Mouse (Mus musculus) liver, embryonic 12.5 days (tissue): ENCODE results near the gene Rnf126. TPM values are rescaled to one million over a fixed set of nuclear protein-coding genes. Genes with fewer than 3 reads are reported as not detected.

ENCODE experiments used
- ATAC-seq: fragments of 200-750 bp; cut with Nextera tagmentation; 2 replicates; pipeline ENCODE4 v1.8.0; 2017; ENCODE audit warnings: moderate number of reproducible peaks, mild to moderate bottlenecking, moderate library complexity
- H3K27ac ChIP-seq: fragments of 300-500 bp; sonication (generic); 2 replicates; pipeline ENCODE4 v1.5.1; 2016; ENCODE audit warnings: mild to moderate bottlenecking
- H3K27me3 ChIP-seq: fragments of 300-500 bp; sonication (generic); replicated peaks from 2 replicates; pipeline ENCODE4 v1.6.1; 2016; ENCODE audit warnings: mild to moderate bottlenecking, moderate library complexity
- H3K36me3 ChIP-seq: fragments of 300-500 bp; sonication (generic); 2 replicates; pipeline ENCODE4 v1.6.1; 2016; ENCODE audit warnings: mild to moderate bottlenecking, moderate library complexity
- H3K4me1 ChIP-seq: fragments of 300-500 bp; sonication (generic); 2 replicates; pipeline ENCODE4 v1.6.1; 2016
- H3K4me2 ChIP-seq: fragments of 300-500 bp; sonication (generic); 2 replicates; pipeline ENCODE4 v1.6.1; 2016; ENCODE audit warnings: mild to moderate bottlenecking, moderate library complexity
- H3K4me3 ChIP-seq: fragments of 300-500 bp; sonication (generic); 2 replicates; pipeline ENCODE4 v1.5.1; 2016; ENCODE audit warnings: mild to moderate bottlenecking, moderate library complexity
- H3K9ac ChIP-seq: fragments of 300-500 bp; sonication (generic); 2 replicates; pipeline ENCODE4 v1.6.1; 2016; ENCODE audit warnings: mild to moderate bottlenecking, moderate library complexity
- H3K9me3 ChIP-seq: fragments of 300-500 bp; sonication (generic); replicated peaks from 2 replicates; pipeline ENCODE4 v1.6.1; 2016; ENCODE audit warnings: mild to moderate bottlenecking, moderate library complexity
- WGBS: fragments of 180-500 bp; shearing (Covaris S2); methylation state at CpG from one replicate; pipeline ENCODE4 v1.1.7; 2016; ENCODE audit not compliant: insufficient replicate concordance; 5-methylcytosine and 5-hydroxymethylcytosine counted together
- polyA plus RNA-seq: library from polyadenylated mRNA; unstranded; fragments of >200 nt; fragmentation: Nextera tagmentation; extraction: Ambion mirVana; gene quantifications from 2 replicates; pipeline ENCODE4 v1.2.1, GENCODE M21; 2016

Gene Rnf126
- polyA plus RNA-seq, 1 experiment from 2014 or later, result 80.4 TPM

DNA sequence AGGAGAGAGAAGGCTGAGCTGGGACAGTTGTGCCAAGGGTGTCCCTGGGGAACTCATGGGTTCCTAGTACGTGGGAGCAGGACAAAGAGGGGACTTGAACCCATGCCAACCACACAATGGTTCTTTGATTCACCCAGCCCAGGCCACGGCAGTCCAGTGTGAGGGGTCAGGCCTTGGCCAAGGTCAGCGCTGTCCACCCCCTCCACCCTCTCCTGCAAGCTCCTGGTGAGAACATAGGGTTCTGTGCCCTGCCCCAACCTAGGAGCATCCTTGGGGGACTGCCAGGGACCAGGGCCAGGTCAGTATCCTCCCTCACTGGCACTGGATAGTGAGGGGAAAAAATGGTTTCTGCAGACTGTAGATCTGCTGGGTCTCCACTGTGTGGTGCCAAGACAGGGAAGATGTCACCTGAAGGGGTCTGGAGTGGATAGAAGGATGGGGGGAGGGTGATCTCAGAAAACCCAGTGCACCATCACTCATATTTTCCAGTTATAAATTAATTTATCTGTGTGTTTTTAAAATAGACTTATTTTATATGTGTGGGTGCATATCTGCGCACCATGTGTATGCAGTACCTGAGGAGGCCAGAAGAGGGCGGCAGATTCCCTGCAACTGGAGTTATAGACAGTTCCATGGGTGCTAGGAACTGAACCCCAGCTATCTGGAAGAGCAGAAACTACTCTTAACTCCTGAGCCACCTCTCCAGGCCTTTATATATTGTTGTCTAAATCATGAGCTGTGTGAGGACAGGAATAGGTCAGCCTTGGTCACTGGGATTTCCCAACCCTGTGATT, 7.9 kb upstream of the Rnf126 start:
- Histone ChIP-seq H3K4me2 (no peak overlapping the region), H3K4me3 (no peak overlapping the region), H3K9me3 (peaks cover 11% of the 10 kb centered on the region), H3K4me1 (peaks cover 10% of the 10 kb centered on the region), H3K9ac (no peak overlapping the region), H3K27ac (no peak overlapping the region), H3K36me3 (no peaks in the 10 kb centered on the region), H3K27me3 (peaks cover 57% of the 10 kb centered on the region)
- 60% methylated on average over 5 of the region's 5 CpGs for WGBS
- ATAC-seq, result no peak

DNA sequence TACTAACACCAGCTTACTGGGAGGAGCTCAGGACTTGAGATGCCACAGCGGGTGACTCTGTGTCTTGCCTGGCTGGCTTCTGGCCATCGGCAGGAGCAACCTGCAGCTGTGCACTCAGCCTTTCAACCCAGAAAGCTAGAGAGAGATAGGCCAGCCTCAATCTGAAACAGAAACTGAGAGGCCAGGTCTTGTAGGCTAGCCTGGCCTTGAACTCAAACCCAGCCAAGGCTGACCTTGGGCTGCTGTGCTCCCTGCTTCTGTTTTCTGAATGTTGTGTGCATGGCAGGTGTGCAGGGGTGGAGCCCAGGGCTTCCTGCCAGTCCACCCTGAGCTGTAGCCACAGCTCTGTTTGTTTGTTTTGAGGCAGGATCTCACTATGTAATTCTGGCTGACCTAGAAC, 6.5 kb upstream of the Rnf126 start:
- Histone ChIP-seq H3K27ac (no peak overlapping the region), H3K4me3 (no peak overlapping the region), H3K36me3 (no peaks in the 10 kb centered on the region), H3K9ac (no peak overlapping the region), H3K9me3 (peaks cover 11% of the 10 kb centered on the region), H3K4me1 (peaks cover 15% of the 10 kb centered on the region), H3K4me2 (no peak overlapping the region), H3K27me3 (peaks cover 42% of the 10 kb centered on the region)
- ATAC-seq, result no peak
- WGBS, result 84% methylated on average over 2 of the region's 2 CpGs

DNA sequence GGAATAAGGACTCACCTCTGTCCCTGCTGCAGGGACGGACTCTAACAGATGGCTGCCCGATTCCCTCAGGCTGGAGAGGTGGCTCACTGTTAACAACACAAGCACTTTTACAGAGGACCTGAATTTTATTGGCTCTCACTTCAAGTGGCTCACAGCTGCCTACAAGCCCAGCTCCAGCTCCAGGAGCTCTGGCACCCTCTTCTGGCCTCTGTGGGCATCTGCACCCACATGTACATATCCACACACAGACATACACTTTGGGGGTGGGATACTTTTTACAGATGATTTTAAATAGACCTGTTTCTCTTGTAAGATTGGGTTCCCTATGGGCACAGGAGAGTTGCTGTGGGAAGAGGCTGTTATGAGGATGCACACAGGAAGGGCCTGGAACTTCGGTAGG, 5.6 kb upstream of the Rnf126 start:
- ATAC-seq, result no peak
- Histone ChIP-seq H3K36me3 (no peaks in the 10 kb centered on the region), H3K27ac (no peak overlapping the region), H3K4me2 (no peak overlapping the region), H3K9me3 (peaks cover 11% of the 10 kb centered on the region), H3K4me3 (no peak overlapping the region), H3K4me1 (peaks cover 20% of the 10 kb centered on the region), H3K27me3 (peaks cover 33% of the 10 kb centered on the region), H3K9ac (no peak overlapping the region)
- 85% methylated on average over 3 of the region's 3 CpGs for WGBS

DNA sequence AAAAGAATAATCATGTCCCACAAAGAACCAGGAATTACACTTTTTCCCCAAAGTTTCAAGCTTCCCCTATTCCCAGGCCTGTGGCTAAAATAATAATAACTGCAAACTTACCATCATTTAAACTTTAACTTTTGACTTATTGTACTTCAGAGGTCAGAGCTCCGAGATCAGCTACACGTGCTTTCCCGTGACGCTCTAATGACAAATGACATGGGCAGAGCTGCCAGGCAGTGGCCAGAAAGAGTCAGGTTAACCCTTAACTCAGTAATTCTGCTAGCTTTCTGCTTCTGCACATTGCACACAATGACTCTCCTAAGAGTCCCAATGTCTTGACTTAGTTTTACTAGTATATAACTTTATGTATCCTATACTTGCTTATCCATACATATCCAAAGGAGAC, 2.6 kb upstream of the Rnf126 start:
- Histone ChIP-seq H3K9ac (no peak overlapping the region), H3K4me2 (no peak overlapping the region), H3K36me3 (0 out of 2 replicates have a peak, but pooled peaks cover 6% of the 10 kb centered on the region), H3K4me1 (peaks cover 36% of the 10 kb centered on the region), H3K9me3 (peaks cover 5% of the 10 kb centered on the region), H3K27ac (no peak overlapping the region), H3K4me3 (no peak overlapping the region), H3K27me3 (peaks cover 18% of the 10 kb centered on the region)
- 52% methylated on average over 4 of the region's 4 CpGs for WGBS
- ATAC-seq, result no peak

DNA sequence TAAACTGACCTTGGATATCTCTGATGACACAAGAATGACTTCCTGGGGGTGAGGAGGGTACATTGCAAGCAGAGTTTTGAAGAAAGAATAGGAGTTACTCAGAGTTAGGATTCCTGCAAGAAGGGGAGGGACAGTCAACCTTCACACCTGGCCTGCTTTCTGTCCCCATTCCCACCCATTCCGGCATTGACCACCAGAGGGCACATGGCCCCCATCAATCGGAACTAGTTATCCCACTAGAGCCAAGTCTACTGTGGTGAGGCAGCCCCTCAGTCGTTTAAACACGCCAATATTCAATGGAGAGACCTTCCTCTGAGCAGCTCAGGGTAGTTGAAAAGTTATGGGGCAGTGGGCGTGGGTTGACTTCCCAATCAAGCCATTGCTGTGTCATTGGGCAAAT, 1.6 kb upstream of the Rnf126 start:
- H3K27ac ChIP-seq, result no peak overlapping the region
- ATAC-seq, result no peak
- peaks cover 18% of the 10 kb centered on the region for H3K27me3 ChIP-seq
- H3K9ac ChIP-seq, result no peak overlapping the region
- 0 out of 2 replicates have a peak overlapping the region, but pooled peaks have one; percentile 89 for H3K4me2 ChIP-seq
- H3K9me3 ChIP-seq, result peaks cover 5% of the 10 kb centered on the region
- H3K4me3 ChIP-seq, result no peak overlapping the region
- peaks cover 46% of the 10 kb centered on the region for H3K4me1 ChIP-seq
- under 1% methylated on average over 5 of the region's 5 CpGs for WGBS
- peaks cover 11% of the 10 kb centered on the region; the same call in 1 of the 2 replicates for H3K36me3 ChIP-seq

DNA sequence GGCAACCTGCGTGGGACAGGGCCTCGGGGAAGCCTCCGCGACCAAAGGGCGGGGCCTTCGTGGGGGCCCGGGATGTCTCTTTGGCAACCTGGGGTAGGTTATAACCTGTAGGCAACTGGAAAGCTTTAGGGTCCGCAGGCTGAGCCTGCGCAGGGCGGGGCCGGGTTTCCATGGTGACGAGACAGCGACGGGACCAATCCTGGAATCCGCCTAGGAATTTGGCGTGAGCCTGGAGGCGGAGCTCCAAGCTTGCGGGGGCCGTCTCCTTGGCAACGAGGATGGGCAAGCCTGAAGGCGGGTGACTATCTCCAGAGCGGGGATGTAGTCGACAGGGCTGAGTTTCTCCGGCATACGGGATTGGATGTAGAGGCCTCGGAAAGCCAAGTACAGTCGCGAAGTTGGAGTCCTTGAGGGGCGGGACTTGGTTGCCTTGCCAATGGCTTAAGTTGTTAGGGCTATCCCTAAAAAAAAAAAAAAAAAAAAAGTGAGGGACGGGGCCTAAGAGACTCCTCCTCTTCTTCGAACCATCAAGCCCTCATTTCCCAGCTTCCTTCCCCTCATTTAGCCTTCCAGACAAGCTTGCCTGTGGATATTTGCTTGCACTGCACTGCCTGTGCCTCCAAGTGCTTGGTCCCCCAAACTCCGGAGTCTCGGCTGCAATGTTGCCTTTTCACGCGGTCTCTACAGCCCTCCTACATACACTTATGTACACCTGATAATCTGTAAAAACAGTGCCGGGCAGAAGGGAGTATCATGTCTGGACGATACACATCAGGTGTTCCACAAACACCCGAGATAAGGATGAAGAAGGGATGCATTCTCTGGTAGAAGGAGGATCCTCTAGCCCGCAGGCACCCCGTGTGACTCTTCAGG, 856 bp upstream of the Rnf126 start:
- peaks cover 5% of the 10 kb centered on the region for H3K9me3 ChIP-seq
- peak overlapping the region; percentile 86 for H3K27ac ChIP-seq
- H3K9ac ChIP-seq, result peak overlapping the region; percentile 69
- peak; percentile 49 for ATAC-seq
- peak overlapping the region; percentile 91 for H3K4me3 ChIP-seq
- peaks cover 14% of the 10 kb centered on the region for H3K27me3 ChIP-seq
- WGBS, result 12% methylated on average over 39 of the region's 40 CpGs
- peaks cover 52% of the 10 kb centered on the region for H3K4me1 ChIP-seq
- peak overlapping the region; percentile 89 for H3K4me2 ChIP-seq
- peaks cover 19% of the 10 kb centered on the region for H3K36me3 ChIP-seq

DNA sequence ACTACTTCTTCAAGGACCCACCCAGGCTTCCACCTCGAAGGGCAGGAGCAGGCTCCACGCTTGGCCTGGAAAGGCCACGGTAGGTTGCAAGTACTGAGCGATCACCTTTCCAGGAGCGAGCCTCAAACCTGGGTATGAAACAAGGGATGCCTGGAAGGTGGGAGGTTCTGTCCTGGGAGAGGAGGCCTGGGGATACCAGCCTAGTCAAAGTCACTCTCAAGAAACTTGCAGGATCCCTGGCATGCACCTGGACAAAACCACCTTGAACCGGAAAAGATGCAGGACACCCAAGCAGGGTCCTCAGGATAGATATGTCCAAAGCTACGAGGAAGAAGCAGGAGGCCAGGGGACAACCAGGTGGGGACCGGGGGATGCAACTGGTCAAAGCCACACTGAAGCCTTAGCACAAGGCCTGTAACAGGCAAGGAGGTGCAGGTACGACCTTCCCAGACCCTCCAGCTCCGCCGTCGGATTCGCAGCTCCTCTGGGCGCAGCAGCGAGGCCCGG, 698 bp downstream of the Rnf126 start:
- Histone ChIP-seq H3K27me3 (peaks cover 7% of the 10 kb centered on the region), H3K4me3 (peak overlapping the region; percentile 91), H3K4me1 (peaks cover 52% of the 10 kb centered on the region), H3K36me3 (peaks cover 34% of the 10 kb centered on the region), H3K9me3 (no peaks in the 10 kb centered on the region), H3K9ac (peak overlapping the region; percentile 94), H3K27ac (peak overlapping the region; percentile 86), H3K4me2 (peak overlapping the region; percentile 89)
- no peak for ATAC-seq
- 5% methylated on average over 16 of the region's 16 CpGs for WGBS

DNA sequence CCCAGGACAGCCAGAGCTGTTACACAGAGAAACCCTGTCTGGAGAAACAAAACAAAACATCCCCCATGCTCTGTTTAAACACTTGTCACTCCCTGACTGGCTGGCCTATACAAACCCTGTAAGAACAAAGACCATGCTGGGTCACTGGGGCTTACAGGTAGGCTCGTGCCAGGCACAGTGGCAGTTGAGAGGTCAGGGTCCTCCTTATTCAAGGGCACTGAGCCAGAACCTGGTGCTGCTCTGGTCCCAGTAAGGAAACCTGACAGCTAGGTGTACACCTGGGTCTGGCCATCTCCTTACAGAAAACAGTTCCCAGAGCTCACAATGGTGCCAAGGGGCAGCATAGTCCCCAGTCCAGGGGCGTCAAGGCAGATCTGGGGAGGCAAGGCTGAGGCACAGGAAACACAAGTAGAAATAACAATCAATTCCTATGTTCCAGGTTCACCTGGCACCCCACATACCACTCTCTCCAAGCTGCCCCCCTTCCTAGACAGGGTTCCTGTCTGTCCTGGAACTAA, 1.5 kb downstream of the Rnf126 start:
- Histone ChIP-seq H3K4me3 (peak overlapping the region; percentile 91), H3K4me2 (peak overlapping the region; percentile 89), H3K27me3 (peaks cover under 1% of the 10 kb centered on the region; the same call in 1 of the 2 replicates), H3K4me1 (peaks cover 52% of the 10 kb centered on the region), H3K27ac (peak overlapping the region; percentile 86; the same call in 1 of the 2 replicates), H3K9ac (peak overlapping the region; percentile 94), H3K9me3 (no peaks in the 10 kb centered on the region), H3K36me3 (peaks cover 42% of the 10 kb centered on the region)
- ATAC-seq, result no peak
- 73% methylated on average over 2 of the region's 2 CpGs for WGBS

DNA sequence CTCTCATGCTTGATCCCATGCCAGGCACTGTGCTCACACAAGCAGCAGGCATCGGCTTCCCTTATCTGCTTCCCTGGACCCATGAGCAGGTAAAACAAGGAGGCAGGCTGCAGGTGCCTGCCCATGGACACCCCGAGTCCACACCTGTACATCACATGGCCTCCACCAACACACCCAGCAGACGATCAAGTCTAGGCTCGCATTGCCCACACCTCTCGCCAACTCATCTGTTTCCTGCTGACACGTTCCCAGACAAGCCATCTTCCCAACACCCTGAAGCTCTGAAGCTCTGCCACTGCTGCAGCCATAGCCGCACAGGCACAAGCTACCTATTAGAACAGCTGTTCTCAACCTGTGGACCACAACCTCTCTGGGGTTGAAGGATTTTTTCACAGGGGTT, 2.5 kb downstream of the Rnf126 start:
- Histone ChIP-seq H3K4me2 (peak overlapping the region; percentile 0; the same call in 1 of the 2 replicates), H3K36me3 (peaks cover 51% of the 10 kb centered on the region)

DNA sequence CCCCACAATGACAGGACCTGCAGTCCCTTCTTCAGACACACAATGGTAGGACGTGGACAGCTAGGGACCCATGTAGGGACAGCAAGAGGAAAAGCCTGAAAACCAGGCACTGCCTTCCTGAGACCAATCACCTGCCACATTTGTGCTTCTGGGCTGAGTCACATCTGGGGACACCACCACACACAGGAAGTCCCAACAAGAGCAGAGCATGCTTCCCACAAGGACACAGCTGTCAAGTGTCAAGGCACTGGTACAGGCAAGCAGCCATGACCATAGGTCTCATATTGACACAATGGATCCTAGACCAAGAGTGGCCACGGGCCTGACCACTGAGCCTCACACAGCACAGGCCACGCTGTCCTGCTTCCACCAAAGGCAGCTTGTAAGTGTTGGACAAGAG, 3.9 kb downstream of the Rnf126 start:
- H3K36me3 ChIP-seq, result peaks cover 64% of the 10 kb centered on the region

More for the DNA sequence above, 2.5 kb downstream of the Rnf126 start:
- Histone ChIP-seq H3K27ac (no peak overlapping the region), H3K4me3 (no peak overlapping the region), H3K27me3 (no peaks in the 10 kb centered on the region), H3K9me3 (no peaks in the 10 kb centered on the region), H3K4me1 (peaks cover 52% of the 10 kb centered on the region), H3K9ac (no peak overlapping the region)
- WGBS, result 60% methylated on average over 7 of the region's 7 CpGs
- no peak for ATAC-seq

DNA sequence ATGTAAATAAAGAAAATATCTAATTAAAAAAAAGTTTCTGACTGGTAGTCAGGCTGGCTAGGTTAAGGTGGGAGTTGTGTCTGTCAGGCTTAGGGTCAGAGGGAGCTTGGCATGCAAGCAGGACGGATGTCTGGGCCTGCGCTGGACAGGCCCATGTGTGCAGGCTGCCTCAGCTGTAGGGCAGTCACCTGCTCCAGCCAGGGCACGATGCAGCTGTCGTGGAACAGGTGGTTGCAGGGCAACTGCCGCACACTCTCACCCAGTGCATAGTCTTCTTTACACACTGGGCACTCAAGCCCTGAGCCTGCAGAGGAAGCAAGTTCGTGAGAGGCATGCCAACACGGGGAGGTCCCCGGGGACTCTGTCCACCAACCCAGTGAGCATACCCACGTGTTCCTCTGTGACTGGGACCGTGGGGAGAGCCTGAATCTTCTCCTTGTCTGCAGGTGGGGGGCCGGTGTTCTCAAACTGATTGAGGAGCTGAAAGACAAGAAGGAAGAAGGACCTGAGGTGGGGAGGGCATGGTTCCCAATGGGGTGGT, 6.1 kb downstream of the Rnf126 start:
- no peak overlapping the region for H3K27ac ChIP-seq
- no peak overlapping the region for H3K4me3 ChIP-seq
- H3K4me2 ChIP-seq, result no peak overlapping the region
- peaks cover 86% of the 10 kb centered on the region for H3K36me3 ChIP-seq
- no peaks in the 10 kb centered on the region for H3K9me3 ChIP-seq
- WGBS, result 80% methylated on average over 11 of the region's 11 CpGs
- H3K9ac ChIP-seq, result no peak overlapping the region
- no peak for ATAC-seq
- H3K27me3 ChIP-seq, result peaks cover 6% of the 10 kb centered on the region; the same call in 1 of the 2 replicates
- peaks cover 29% of the 10 kb centered on the region for H3K4me1 ChIP-seq

More for the DNA sequence above, 3.9 kb downstream of the Rnf126 start:
- Histone ChIP-seq H3K4me3 (no peak overlapping the region), H3K9ac (no peak overlapping the region), H3K27me3 (no peaks in the 10 kb centered on the region), H3K9me3 (no peaks in the 10 kb centered on the region), H3K4me1 (peaks cover 43% of the 10 kb centered on the region), H3K27ac (no peak overlapping the region), H3K4me2 (no peak overlapping the region)
- ATAC-seq, result no peak
- 78% methylated on average over 3 of the region's 3 CpGs for WGBS
